Mouse (Mus musculus) gastrocnemius, adult 2 months (tissue): ENCODE data around the gene Podn. TPM values are rescaled to one million over a fixed set of nuclear protein-coding genes. Genes with fewer than 3 reads are reported as not detected.

Experiments used
- DNase-seq: peaks from one replicate; pipeline ENCODE4 v3.0.0; 2022
- H3K27ac ChIP-seq: fragments of 200-600 bp; 2 replicates; pipeline ENCODE4 v1.8.1; 2022; ENCODE audit warnings: mild to moderate bottlenecking
- H3K4me3 ChIP-seq: fragments of 200-600 bp; 2 replicates; pipeline ENCODE4 v1.8.1; 2022; ENCODE audit warnings: mild to moderate bottlenecking, moderate library complexity
- CTCF ChIP-seq: fragments of 200-600 bp; IDR thresholded peaks from 2 replicates; pipeline ENCODE4 v1.8.1; 2022; ENCODE audit warnings: antibody characterized with exemption, mild to moderate bottlenecking, moderate library complexity
- intact Hi-C: fragments of 180-260 bp; cut with DNase I; formaldehyde crosslinking; loops from one replicate; pipeline ENCODE4 v1.15.1; 2025
- total RNA-seq, 2 experiments: library from RNA; stranded (reverse); gene quantifications; 2 replicates each; pipeline ENCODE4 v1.2.3; 2021

Podn gene
- total RNA-seq, 2 experiments from 2014 or later, result 7.2 to 8.3 TPM

GRCm38 (mm10) chr4:108030888-108031501 lies 65.2 kb downstream of the Podn start:
- H3K4me3 ChIP-seq, result peak overlapping the region; percentile 86
- intact Hi-C loops, result no loop called here
- no peak for TF ChIP-seq CTCF
- no peak for DNase-seq
- H3K27ac ChIP-seq, result peak overlapping the region; percentile 84

- intact Hi-C loops, result no loop called here
- TF ChIP-seq CTCF, result no peak
- Histone ChIP-seq H3K27ac (no peak overlapping the region), H3K4me3 (no peak overlapping the region)
- DNase-seq, result no peak
These were observed 70.1 kb downstream of the Podn start for GRCm38 (mm10) chr4:108026193-108026592.

GRCm38 (mm10) chr4:108025269-108025668 lies 71.0 kb downstream of the Podn start:
- H3K27ac ChIP-seq, result 0 out of 2 replicates have a peak overlapping the region, but pooled peaks have one; percentile 31
- DNase-seq, result no peak
- H3K4me3 ChIP-seq, result no peak overlapping the region
- TF ChIP-seq CTCF, result no peak
- intact Hi-C loops, result no loop called here

GRCm38 (mm10) chr4:108024641-108025040 lies 71.6 kb downstream of the Podn start:
- DNase-seq, result peak; percentile 77
- Histone ChIP-seq H3K4me3 (no peak overlapping the region), H3K27ac (peak overlapping the region; percentile 41)
- no peak for TF ChIP-seq CTCF
- intact Hi-C loops, result no loop called here

GRCm38 (mm10) chr4:108023186-108023585 lies 73.1 kb downstream of the Podn start:
- H3K4me3 ChIP-seq, result no peak overlapping the region
- intact Hi-C loops, result no loop called here
- no peak for DNase-seq
- TF ChIP-seq CTCF, result no peak
- no peak overlapping the region for H3K27ac ChIP-seq

- H3K27ac ChIP-seq, result no peak overlapping the region
- intact Hi-C loops, result no loop called here
- DNase-seq, result no peak
These were observed 76.1 kb downstream of the Podn start for GRCm38 (mm10) chr4:108020178-108020577.

GRCm38 (mm10) chr4:108018961-108019921 lies 77.0 kb downstream of the Podn start:
- no peak for DNase-seq
- no peak overlapping the region for H3K4me3 ChIP-seq

More at GRCm38 (mm10) chr4:108020178-108020577, 76.1 kb downstream of the Podn start:
- no peak overlapping the region for H3K4me3 ChIP-seq
- no peak for TF ChIP-seq CTCF

GRCm38 (mm10) chr4:108018241-108018923 lies 77.9 kb downstream of the Podn start:
- Histone ChIP-seq H3K27ac (no peak overlapping the region), H3K4me3 (no peak overlapping the region)
- TF ChIP-seq CTCF, result no peak
- intact Hi-C loops, result no loop called here
- no peak for DNase-seq

More at GRCm38 (mm10) chr4:108018961-108019921, 77.0 kb downstream of the Podn start:
- H3K27ac ChIP-seq, result peak overlapping the region; percentile 31
- TF ChIP-seq CTCF, result no peak
- intact Hi-C loops, result no loop called here

- H3K4me3 ChIP-seq, result no peak overlapping the region
- intact Hi-C loops, result no loop called here
- DNase-seq, result no peak
- H3K27ac ChIP-seq, result no peak overlapping the region
- TF ChIP-seq CTCF, result no peak
These were observed 78.4 kb downstream of the Podn start for GRCm38 (mm10) chr4:108017839-108018238.

- peak; percentile 59 for DNase-seq
- TF ChIP-seq CTCF, result no peak
- intact Hi-C loops, result no loop called here
- H3K4me3 ChIP-seq, result no peak overlapping the region
- H3K27ac ChIP-seq, result peak overlapping the region; percentile 63; the same call in 1 of the 2 replicates
These were observed 79.9 kb downstream of the Podn start for GRCm38 (mm10) chr4:108016321-108016720.

- peak; percentile 82 for DNase-seq
- Histone ChIP-seq H3K4me3 (no peak overlapping the region), H3K27ac (peak overlapping the region; percentile 66)
- TF ChIP-seq CTCF, result peak; percentile 48
- intact Hi-C loops, result no loop called here
These were observed 81.0 kb downstream of the Podn start for GRCm38 (mm10) chr4:108015067-108015765.

- no peak for TF ChIP-seq CTCF
- intact Hi-C loops, result no loop called here
- no peak for DNase-seq
- peak overlapping the region; percentile 66 for H3K27ac ChIP-seq
- no peak overlapping the region for H3K4me3 ChIP-seq
These were observed 81.8 kb downstream of the Podn start for GRCm38 (mm10) chr4:108014466-108014865.
